Mouse (Mus musculus) layer of hippocampus, adult 9-10 months (tissue): ENCODE measurements at regions not wholly inside any gene's neighbourhood (a gene's known extent, or its start where the extent isn't known, plus 50 kb on each side); places are given as distances from the start of the nearest gene placed in this dataset.

Experiments
- DNase-seq: peaks from one replicate; pipeline ENCODE4 v3.0.0; 2022; ENCODE audit warnings: low spot score

DNA sequence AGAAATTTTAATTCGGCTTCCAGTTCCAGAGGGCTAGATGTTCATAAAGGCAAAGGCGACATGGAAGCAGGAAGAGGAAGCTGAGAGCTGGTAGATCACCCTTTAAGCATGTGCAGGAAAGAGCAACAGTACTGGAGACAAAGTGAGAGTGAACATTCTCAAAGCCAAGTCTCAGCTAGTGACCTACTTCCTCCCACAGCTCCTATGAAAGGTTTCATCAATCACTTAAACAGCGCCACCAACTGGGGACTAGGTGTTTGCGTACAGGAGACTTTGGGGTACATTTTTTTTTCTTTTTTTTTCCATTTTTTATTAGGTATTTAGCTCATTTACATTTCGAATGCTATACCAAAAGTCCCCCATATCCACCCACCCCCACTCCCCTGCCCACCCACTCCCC is 61.7 kb upstream of the Gucy1a1 start:
- no peak for DNase-seq
